Mouse (Mus musculus) cerebellum, postnatal 36 days (tissue): Measurements from ENCODE around the gene Gm4847.

Experiments
- DNase-seq, 2 experiments: peaks; one replicate each; pipeline ENCODE4 v3.0.0; 2021 to 2022; ENCODE audit warnings: mixed read lengths in 2 of 2

The Gm4847 gene

GRCm38 (mm10) chr1:166647593-166647992 is at the start of gene Gm4847:
Gene Gm4847 (minus strand): TSS chr1:166647693.
- DNase-seq: no peak

GRCm38 (mm10) chr1:166681745-166682144 is 34.3 kb upstream of the Gm4847 start, which contains the start of gene Fmo9:
Gene Fmo9 (minus strand): TSS chr1:166681845.
- no peak for DNase-seq

GRCm38 (mm10) chr1:166669264-166669663 is 21.8 kb upstream of the Gm4847 start:
- no peak for DNase-seq

GRCm38 (mm10) chr1:166660800-166661199 is 13.3 kb upstream of the Gm4847 start:
- DNase-seq: no peak
